Comparison of ENCODE assay signal across 9 mouse cellular contexts in the genomic region with DNA sequence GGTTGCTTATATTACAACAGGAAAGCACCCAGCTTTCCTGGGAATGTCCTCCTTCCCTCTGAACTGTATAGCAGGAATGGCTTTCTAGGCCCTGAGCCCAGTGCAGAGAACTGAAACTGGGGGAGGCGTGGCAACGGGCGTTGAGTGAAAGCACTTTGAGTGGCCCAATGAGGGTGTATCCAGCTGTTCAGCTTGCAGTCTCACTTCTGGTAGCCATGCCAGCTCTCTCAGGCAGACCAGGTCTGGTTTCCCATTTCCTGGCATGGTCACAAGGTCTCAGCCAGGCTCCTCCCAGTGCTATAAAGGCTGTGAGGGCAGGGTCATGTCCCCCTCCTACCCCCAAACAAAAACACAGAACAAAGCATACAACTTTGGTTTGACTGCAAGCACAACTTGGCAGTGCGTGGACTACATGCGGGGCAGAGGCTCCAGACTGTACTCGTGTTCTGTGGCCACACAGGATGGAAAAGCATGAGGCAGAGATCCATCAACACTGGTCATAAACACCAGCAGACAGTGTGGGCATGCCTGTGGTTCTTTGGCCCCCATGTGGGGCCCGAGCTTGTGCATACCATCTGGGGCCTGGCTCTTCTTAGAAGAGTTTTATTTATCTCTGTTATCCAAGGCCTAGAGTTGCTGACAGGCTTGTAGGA.
DNase-seq lines count a peak whose midpoint lies in the region; ATAC-seq and TF ChIP-seq lines count a peak whose summit lies in the region.
"Had no signal": no experiment of that assay in that cellular context is flagged by ENCODE, and none has a peak within 500 bp of the region (broad histone marks: within the 10 kb centered on the region; RNA-seq: fewer than 3 reads in every experiment).

No protein-coding gene starts in this region.

- H3K36me3 ChIP-seq in heart, embryonic 15.5 days = no peaks in the 10 kb centered on the region
- no peaks in the 10 kb centered on the region for H3K36me3 ChIP-seq in C2C12 (ENCODE audit: control insufficient read depth, insufficient read depth)
- no peaks in the 10 kb centered on the region for H3K36me3 ChIP-seq in lung, embryonic 16.5 days (ENCODE audit: control insufficient read depth, insufficient read depth, low read length)
- no peaks in the 10 kb centered on the region for H3K36me3 ChIP-seq in forebrain, embryonic 11.5 days (ENCODE audit: control insufficient read depth, insufficient read depth, low read length)

- H3K4me3 ChIP-seq in heart, embryonic 15.5 days = no peak overlapping the region
- H3K4me3 ChIP-seq in C2C12 (ENCODE audit: insufficient read depth, poor library complexity, severe bottlenecking) = no peak overlapping the region
- H3K4me3 ChIP-seq in lung, embryonic 16.5 days (ENCODE audit: low read length) = no peak overlapping the region
- H3K4me3 ChIP-seq in forebrain, embryonic 11.5 days (ENCODE audit: low read depth, low read length) = no peak overlapping the region
- H3K4me3 ChIP-seq: forebrain, embryonic 13.5 days had no signal

- DNase-seq in heart, adult 8-10 months (ENCODE audit: low spot score) = no peak
- peak; percentile 30 to 43 for DNase-seq in gastrocnemius, adult 8-10 months (ENCODE audit: low spot score in 2 of 2)
- no peak for DNase-seq in forebrain, embryonic 11.5 days (ENCODE audit: low spot score)
- no peak for DNase-seq in natural killer cell, adult 2 months (ENCODE audit: low spot score in 2 of 2)
- DNase-seq in right cerebral cortex, postnatal 10 days (ENCODE audit: low spot score in 2 of 2) = no peak

- peak overlapping the region; percentile 21; the same call in 1 of the 2 replicates for H3K27ac ChIP-seq in heart, embryonic 15.5 days
- peak overlapping the region; percentile 60 for H3K27ac ChIP-seq in lung, embryonic 16.5 days (ENCODE audit: low read length)
- no peak overlapping the region for H3K27ac ChIP-seq in forebrain, embryonic 11.5 days (ENCODE audit: low read depth, low read length)
- H3K27ac ChIP-seq: forebrain, embryonic 13.5 days had no signal

- no peaks in the 10 kb centered on the region for H3K79me2 ChIP-seq in C2C12 (ENCODE audit: control insufficient read depth, insufficient read depth)

- H3K27me3 ChIP-seq in heart, embryonic 15.5 days = no peaks in the 10 kb centered on the region; the same call in 1 of the 2 replicates
- no peaks in the 10 kb centered on the region for H3K27me3 ChIP-seq in C2C12 (ENCODE audit: control insufficient read depth, insufficient read depth, insufficient read length)
- no peaks in the 10 kb centered on the region for H3K27me3 ChIP-seq in lung, embryonic 16.5 days (ENCODE audit: control insufficient read depth, insufficient read depth, low read depth, low read length)
- no peaks in the 10 kb centered on the region for H3K27me3 ChIP-seq in forebrain, embryonic 11.5 days (ENCODE audit: control insufficient read depth, insufficient read depth, low read length)
- H3K27me3 ChIP-seq: forebrain, embryonic 13.5 days had no signal

- 61% methylated on average over 7 of the region's 7 CpGs for WGBS in heart, embryonic 15.5 days
- WGBS in lung, embryonic 16.5 days = 52% methylated on average over 7 of the region's 7 CpGs
- WGBS in forebrain, embryonic 11.5 days = 80% methylated on average over 7 of the region's 7 CpGs

- H3K4me1 ChIP-seq in heart, embryonic 15.5 days (replicated peaks) = peaks cover 20% of the 10 kb centered on the region
- H3K4me1 ChIP-seq in lung, embryonic 16.5 days (replicated peaks; ENCODE audit: control insufficient read depth, insufficient read depth, low read length) = peaks cover 17% of the 10 kb centered on the region
- peaks cover 4% of the 10 kb centered on the region; the same call in 1 of the 2 replicates for H3K4me1 ChIP-seq in forebrain, embryonic 11.5 days (replicated peaks; ENCODE audit: control insufficient read depth, insufficient read depth, low read length)

- no peaks in the 10 kb centered on the region for H3K9me3 ChIP-seq in heart, embryonic 15.5 days (replicated peaks)
- H3K9me3 ChIP-seq in lung, embryonic 16.5 days (ENCODE audit: control insufficient read depth, low read length) = no peaks in the 10 kb centered on the region
- no peaks in the 10 kb centered on the region for H3K9me3 ChIP-seq in forebrain, embryonic 11.5 days (ENCODE audit: control insufficient read depth, low read length)
- H3K9me3 ChIP-seq: forebrain, embryonic 13.5 days had no signal

- no peak overlapping the region for H3ac ChIP-seq in C2C12 (ENCODE audit: control insufficient read depth, insufficient read length, low read depth)

- no peak overlapping the region for H3K4me2 ChIP-seq in heart, embryonic 15.5 days
- H3K4me2 ChIP-seq in lung, embryonic 16.5 days (ENCODE audit: low read depth, low read length) = no peak overlapping the region
- no peak overlapping the region for H3K4me2 ChIP-seq in forebrain, embryonic 11.5 days (ENCODE audit: low read depth, low read length, severe bottlenecking)
- H3K4me2 ChIP-seq: forebrain, embryonic 13.5 days had no signal

- peak; percentile 21; the same call in 1 of the 2 replicates for ATAC-seq in heart, embryonic 15.5 days (replicated peaks; ENCODE audit: insufficient number of reproducible peaks, insufficient read depth, low FRiP score, low read depth)
- ATAC-seq in lung, embryonic 16.5 days (ENCODE audit: low read depth) = peak; percentile 79
- no peak for ATAC-seq in forebrain, embryonic 11.5 days (replicated peaks; ENCODE audit: low FRiP score)

- no peaks in the 10 kb centered on the region for H3K79me3 ChIP-seq in C2C12 (ENCODE audit: low read depth)

- no peak for TF ChIP-seq CTCF in C2C12 (IDR thresholded peaks at IDR 0.05; ENCODE audit: control insufficient read depth, insufficient read depth, insufficient read length)

- H3K9ac ChIP-seq in heart, embryonic 15.5 days = no peak overlapping the region
- H3K9ac ChIP-seq in lung, embryonic 16.5 days (ENCODE audit: low read length) = no peak overlapping the region
- no peak overlapping the region for H3K9ac ChIP-seq in forebrain, embryonic 11.5 days (ENCODE audit: low read length)
- H3K9ac ChIP-seq: forebrain, embryonic 13.5 days had no signal

TF ChIP-seq in C2C12, 6 proteins besides CTCF, POLR2A, EP300 and RAD21:
- TF ChIP-seq MAX (IDR thresholded peaks at IDR 0.05) (no peak), FOSL1 (IDR thresholded peaks at IDR 0.05; ENCODE audit: insufficient read depth, low read length, poor library complexity, severe bottlenecking) (no peak), MYOD1 (IDR thresholded peaks at IDR 0.05; ENCODE audit: control insufficient read depth, insufficient read length, low read depth) (peak; percentile 72), USF1 (IDR thresholded peaks at IDR 0.05; ENCODE audit: low read depth) (peak; percentile 18), CEBPB (IDR thresholded peaks at IDR 0.05; ENCODE audit: low read depth) (no peak), MYOG (IDR thresholded peaks at IDR 0.05; ENCODE audit: control insufficient read depth, extremely low read depth, insufficient read length) (no peak)

Comparison
In these comparisons a context has a peak if more than half of its experiments do, and no peak if none do; other contexts are left out.
1. DNase-seq: peak in gastrocnemius, adult 8-10 months (2 of 2); none in heart, adult 8-10 months (single experiment), forebrain, embryonic 11.5 days (single experiment), natural killer cell, adult 2 months (0 of 2) and right cerebral cortex, postnatal 10 days (0 of 2).